Mouse (Mus musculus) olfactory bulb, adult 2 months (tissue): ENCODE measurements around the gene Klc3.

ENCODE experiments used
- CTCF ChIP-seq: fragments of 200-500 bp; IDR thresholded peaks from 2 replicates; pipeline ENCODE4 v1.5.1; 2012; ENCODE audit warnings: low read depth, mild to moderate bottlenecking, low read length, moderate library complexity; ENCODE audit not compliant: insufficient read depth
- POLR2A ChIP-seq: fragments of 200-500 bp; IDR thresholded peaks from 2 replicates; pipeline ENCODE4 v1.6.1; 2012; ENCODE audit warnings: mild to moderate bottlenecking, low read depth, low read length, moderate library complexity; ENCODE audit not compliant: insufficient read depth

DNA sequence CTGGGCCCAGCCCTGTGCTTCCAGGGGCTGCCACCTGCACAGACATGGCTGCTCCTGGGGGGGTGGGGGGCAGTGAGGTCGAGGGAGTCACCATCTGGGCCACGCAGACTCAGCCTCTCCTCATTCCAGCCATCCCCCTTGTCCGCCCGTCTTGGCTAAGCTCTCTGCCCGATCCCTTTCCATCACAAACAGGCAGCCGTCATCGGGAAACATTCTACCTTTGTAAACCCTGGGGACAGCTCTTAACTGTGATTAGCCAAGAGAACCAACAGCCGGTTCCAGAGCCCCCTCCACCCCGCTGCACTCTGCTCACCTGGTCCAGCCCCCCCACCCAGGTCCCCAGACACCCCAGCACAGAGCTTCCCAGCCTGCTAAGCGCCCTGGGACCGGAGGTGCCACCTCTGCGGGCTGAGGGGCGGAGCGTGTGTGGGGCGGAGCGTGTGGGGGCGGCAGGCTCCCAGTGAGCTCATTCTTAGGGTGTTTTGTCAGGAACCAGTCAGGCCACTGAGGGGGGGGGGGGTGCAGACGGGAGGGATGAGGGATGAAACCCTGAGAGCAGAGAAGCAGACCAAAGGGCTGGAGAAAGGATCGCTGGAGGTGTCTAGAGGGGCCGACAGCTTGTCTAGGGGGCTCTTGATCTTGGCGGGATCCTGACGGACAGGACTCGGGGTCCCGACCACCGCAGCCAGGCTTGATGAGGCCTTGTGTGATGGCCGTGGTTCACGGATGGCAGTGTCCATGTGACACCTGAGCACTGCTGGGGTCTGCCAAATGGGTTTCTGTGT is 4.2 kb downstream of the Klc3 start:
- TF ChIP-seq CTCF = no peak
- TF ChIP-seq POLR2A = no peak
